Mouse (Mus musculus): Measurements from ENCODE around the gene Zfp369. TPM values are rescaled to one million over a fixed set of nuclear protein-coding genes. Genes with fewer than 3 reads are reported as not detected.

Gene Zfp369
- 10 to 100 TPM; 14.1 to 14.9 TPM for polyA plus RNA-seq (2017; shearing (Covaris generic))

DNA sequence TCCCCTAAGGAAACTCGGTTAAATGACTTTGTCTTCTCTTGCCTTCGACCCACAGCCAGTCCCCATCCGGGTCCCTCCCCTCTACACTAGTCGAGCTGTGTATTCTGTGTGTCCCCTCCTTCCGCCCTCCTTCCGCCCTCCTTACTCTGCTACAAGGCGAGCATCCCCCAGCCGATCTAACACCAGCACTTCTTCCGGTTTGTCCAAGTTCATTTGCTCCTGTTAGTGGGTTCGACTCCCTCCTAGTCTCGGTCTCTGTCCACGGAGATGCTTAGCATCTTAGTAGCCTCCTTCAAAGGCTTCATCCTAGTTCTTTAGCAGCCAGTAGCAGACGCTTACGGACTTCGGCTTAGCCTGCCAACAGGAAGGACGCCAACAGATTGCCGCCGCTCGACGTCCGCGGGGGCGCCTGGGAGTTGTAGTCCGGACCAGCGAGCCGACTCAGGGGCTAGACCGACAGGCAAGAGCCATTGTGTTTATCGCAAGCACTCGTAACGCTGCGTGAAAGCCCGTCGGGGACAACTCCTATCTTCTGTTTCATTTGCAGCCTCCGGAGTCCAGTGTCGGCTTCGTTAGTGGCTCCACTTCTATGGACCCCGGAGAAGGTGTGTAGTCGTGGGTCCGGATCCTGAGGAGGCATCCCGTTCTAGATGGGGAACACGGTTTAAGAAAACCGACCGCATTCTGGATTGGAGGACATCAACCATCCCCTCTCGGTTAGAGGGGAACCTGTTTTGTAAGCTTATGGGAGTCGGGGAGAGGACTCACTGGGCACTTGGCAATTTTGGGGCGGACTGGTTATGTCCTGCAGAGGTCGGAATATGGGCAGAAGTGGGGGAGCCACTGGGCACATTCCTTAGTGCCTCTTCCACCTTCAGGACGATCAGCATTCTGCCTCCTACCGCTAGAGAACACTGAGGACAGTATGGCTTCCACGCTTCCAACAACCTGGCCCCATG is at the start of gene Zfp369:
TSS of gene Zfp369 (plus strand) at position 432 of the 959 bp plus-strand sequence.

DNA sequence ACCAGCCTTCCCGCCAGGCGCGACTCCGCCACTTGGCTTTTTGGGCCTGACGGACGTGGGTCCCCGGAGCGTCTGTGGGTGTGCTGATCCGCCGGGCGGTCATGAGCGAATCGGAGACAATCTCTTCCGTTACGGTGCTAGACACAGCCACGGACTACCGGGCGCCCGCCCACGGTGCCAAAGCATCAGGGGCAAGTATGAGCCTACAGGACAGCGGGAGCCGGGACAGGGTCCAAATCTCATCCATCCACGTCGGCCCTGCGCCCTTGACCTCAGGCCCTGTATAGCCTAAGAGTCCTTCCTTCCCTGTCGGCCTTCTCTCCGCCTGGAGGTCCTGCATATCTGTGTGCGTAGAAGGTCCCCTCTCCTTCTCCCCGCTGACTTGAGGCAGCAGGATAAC is 19.4 kb upstream of the Zfp369 start, which contains the start of gene Gm10775:
TSS of gene Gm10775 (plus strand) at position 301 of the 400 bp plus-strand sequence.

Other genes with a start within 250 kb of the Zfp369 start
- not detected for gene Spata31d1c, start 245.8 kb upstream of the Zfp369 start, polyA plus RNA-seq (2017; shearing (Covaris generic))
- gene Prss47, start 226.1 kb upstream of the Zfp369 start, polyA plus RNA-seq (2017; shearing (Covaris generic)), result not detected
- 10 to 100 TPM; 61.9 to 82.8 TPM for gene Mfsd14b, start 165.8 kb upstream of the Zfp369 start, polyA plus RNA-seq (2017; shearing (Covaris generic))
- gene Olfr465-ps1, start 140.7 kb upstream of the Zfp369 start, polyA plus RNA-seq (2017; shearing (Covaris generic)), result not detected
- 1 to 10 TPM in 1 of 2 experiments, under 1 TPM in 1; 0.34 to 1.6 TPM for gene Olfr466, start 128.6 kb upstream of the Zfp369 start, polyA plus RNA-seq (2017; shearing (Covaris generic))
- gene Nlrp4f, start 72.8 kb upstream of the Zfp369 start, polyA plus RNA-seq (2017; shearing (Covaris generic)), result not detected
- under 1 TPM in 1 of 2 experiments, not detected in 1; 0.32 TPM for gene Gm10775, start 19.3 kb upstream of the Zfp369 start, polyA plus RNA-seq (2017; shearing (Covaris generic))
- not detected for gene Gm10139, start 233.9 kb downstream of the Zfp369 start, polyA plus RNA-seq (2017; shearing (Covaris generic))